8 mouse cellular contexts compared by ENCODE assay signal in the genomic region with DNA sequence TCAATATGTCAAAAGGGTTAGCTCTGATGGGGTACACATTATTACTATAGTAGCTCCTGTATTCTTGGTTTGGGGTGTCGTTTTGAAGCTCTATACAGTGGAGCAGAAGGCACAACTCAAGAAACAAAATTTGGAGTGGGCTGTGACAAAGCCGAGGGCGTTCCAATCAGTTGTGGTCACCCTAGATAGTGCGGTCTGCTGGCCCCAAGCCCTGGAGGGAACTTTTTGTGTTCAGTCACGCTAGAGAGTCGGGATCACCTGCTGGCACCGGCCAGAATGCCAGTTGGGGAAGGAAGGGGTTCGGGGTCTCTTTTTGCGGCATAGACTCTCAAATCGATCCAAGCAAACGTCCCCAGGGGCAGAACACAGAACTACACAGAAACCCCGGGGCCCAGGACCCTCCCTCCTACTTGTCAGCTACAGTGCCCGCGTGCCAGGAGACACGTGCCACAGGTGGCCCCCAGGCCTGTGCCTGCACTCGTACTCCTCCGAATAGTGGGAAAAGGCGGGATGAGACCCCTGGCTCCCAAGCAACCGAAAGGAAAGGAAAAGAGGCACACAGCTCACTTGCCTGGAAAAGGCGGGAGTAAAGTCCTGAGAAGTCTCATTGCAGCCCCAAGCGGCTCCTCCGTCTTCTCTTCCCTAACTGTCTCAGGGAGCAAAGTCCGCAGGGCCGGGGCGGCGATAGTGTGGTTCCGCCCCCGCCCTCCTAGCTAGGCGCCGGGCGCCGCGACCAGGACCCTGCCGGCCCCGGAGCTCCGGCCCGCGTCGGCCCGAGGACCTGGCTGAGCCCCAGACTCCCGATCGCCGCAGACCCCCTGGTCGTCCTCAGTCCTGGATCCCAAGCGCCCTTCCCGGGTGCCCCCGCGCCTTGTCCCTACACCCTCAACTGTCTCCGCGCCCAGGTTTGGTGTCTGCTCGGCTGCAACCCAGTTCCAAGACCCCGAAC. TPM values are rescaled to one million over a fixed set of nuclear protein-coding genes. Genes with fewer than 3 reads are reported as not detected.
DNase-seq lines count a peak whose midpoint lies in the region; ATAC-seq and TF ChIP-seq lines count a peak whose summit lies in the region.

No protein-coding gene starts in this region.

- H3K27me3 ChIP-seq in C2C12 (ENCODE audit: control insufficient read depth, insufficient read depth, insufficient read length), result no peaks in the 10 kb centered on the region
- H3K27me3 ChIP-seq in forebrain, embryonic 11.5 days (ENCODE audit: control insufficient read depth, insufficient read depth, low read length), result peaks cover 7% of the 10 kb centered on the region; the same call in 1 of the 2 replicates

- peak; percentile 81 for ATAC-seq in forebrain, embryonic 11.5 days (replicated peaks; ENCODE audit: low FRiP score)

- intact Hi-C loops in heart, postnatal 14 days (cut with DNase I), result loop anchor here (2.0 to 10.0 kb wide), 4 partner anchors 41 to 239 kb away; no protein-coding TSS in a partner anchor

- DNase-seq in WW6 (ENCODE audit: low read depth, low spot score), result peak; percentile 64
- peak; percentile 81 for DNase-seq in forebrain, embryonic 11.5 days (ENCODE audit: low spot score)
- DNase-seq in heart, postnatal 14 days, result peak; percentile 61 to 67
- peak; percentile 79 for DNase-seq in large intestine, adult 2 months (ENCODE audit: low read depth, low spot score)
- DNase-seq in mesoderm, embryonic 11.5 days (ENCODE audit: low read depth, low spot score), result peak; percentile 56
- DNase-seq in spleen, postnatal 4 days (ENCODE audit: low spot score in 2 of 2), result peak; percentile 39 to 80
- no peak for DNase-seq in right cerebral cortex, adult 2 months (ENCODE audit: low spot score in 2 of 2)

- H3ac ChIP-seq in C2C12 (ENCODE audit: control insufficient read depth, insufficient read length, low read depth), result peak overlapping the region; percentile 94

- peak overlapping the region; percentile 88 for H3K9ac ChIP-seq in forebrain, embryonic 11.5 days (ENCODE audit: low read length)

- peaks cover 52% of the 10 kb centered on the region for H3K79me3 ChIP-seq in C2C12 (ENCODE audit: low read depth)

- peak overlapping the region; percentile 89 for H3K4me2 ChIP-seq in forebrain, embryonic 11.5 days (ENCODE audit: low read depth, low read length, severe bottlenecking)

- peaks cover 64% of the 10 kb centered on the region for H3K79me2 ChIP-seq in C2C12 (ENCODE audit: control insufficient read depth, insufficient read depth)

- H3K4me1 ChIP-seq in forebrain, embryonic 11.5 days (replicated peaks; ENCODE audit: control insufficient read depth, insufficient read depth, low read length), result peaks cover 2% of the 10 kb centered on the region; the same call in 1 of the 2 replicates

- peaks cover 27% of the 10 kb centered on the region for H3K36me3 ChIP-seq in C2C12 (ENCODE audit: control insufficient read depth, insufficient read depth)
- H3K36me3 ChIP-seq in forebrain, embryonic 11.5 days (ENCODE audit: control insufficient read depth, insufficient read depth, low read length), result no peaks in the 10 kb centered on the region

- WGBS in forebrain, embryonic 11.5 days, result under 1% methylated on average over 52 of the region's 52 CpGs
- WGBS in large intestine, adult 2 months, result 2% methylated on average over 52 of the region's 52 CpGs

- H3K4me3 ChIP-seq in C2C12 (ENCODE audit: insufficient read depth, poor library complexity, severe bottlenecking), result peak overlapping the region; percentile 91
- peak overlapping the region; percentile 66 for H3K4me3 ChIP-seq in forebrain, embryonic 11.5 days (ENCODE audit: low read depth, low read length)

- no peaks in the 10 kb centered on the region for H3K9me3 ChIP-seq in forebrain, embryonic 11.5 days (ENCODE audit: control insufficient read depth, low read length)

- H3K27ac ChIP-seq in forebrain, embryonic 11.5 days (ENCODE audit: low read depth, low read length), result no peak overlapping the region

- TF ChIP-seq CTCF in C2C12 (IDR thresholded peaks at IDR 0.05; ENCODE audit: control insufficient read depth, insufficient read depth, insufficient read length), result no peak

TF ChIP-seq in C2C12, 6 proteins besides CTCF, POLR2A, EP300 and RAD21:
- TF ChIP-seq USF1 (IDR thresholded peaks at IDR 0.05; ENCODE audit: low read depth) (peak; percentile 23), MYOG (IDR thresholded peaks at IDR 0.05; ENCODE audit: control insufficient read depth, extremely low read depth, insufficient read length) (no peak), MAX (IDR thresholded peaks at IDR 0.05) (peak; percentile 87)

RNA-seq across cellular contexts. Expression of a gene that starts 0.6 kb away (rescaled TPM):
- polyA plus RNA-seq in C2C12 (2012; fragmentation: generic; extraction: Trizol), result 57.4 TPM
- polyA plus RNA-seq in forebrain, embryonic 11.5 days (2014; fragmentation: Nextera tagmentation; extraction: Ambion mirVana), result 8.5 and 8.8 TPM in 2 replicates
- total RNA-seq in heart, postnatal 14 days (2021), result 10 to 100 TPM; 21.1 to 23.2 TPM
- 15.1 and 26.4 TPM in 2 replicates for polyA plus RNA-seq in large intestine, adult 2 months (2012; rRNA removed)

Comparison
In these comparisons a context has a peak if more than half of its experiments do, and no peak if none do; other contexts are left out.
1. DNase-seq: peak in WW6 (single experiment), forebrain, embryonic 11.5 days (single experiment), heart, postnatal 14 days (2 of 2), large intestine, adult 2 months (single experiment), mesoderm, embryonic 11.5 days (single experiment) and spleen, postnatal 4 days (2 of 2); none in right cerebral cortex, adult 2 months (0 of 2).